Mouse (Mus musculus): ENCODE measurements around the gene Lmtk2. TPM values are rescaled to one million over a fixed set of nuclear protein-coding genes. Genes with fewer than 3 reads are reported as not detected.

Lmtk2 gene
- polyA plus RNA-seq, 1 experiment from 2014 or later: 5.9 TPM

DNA sequence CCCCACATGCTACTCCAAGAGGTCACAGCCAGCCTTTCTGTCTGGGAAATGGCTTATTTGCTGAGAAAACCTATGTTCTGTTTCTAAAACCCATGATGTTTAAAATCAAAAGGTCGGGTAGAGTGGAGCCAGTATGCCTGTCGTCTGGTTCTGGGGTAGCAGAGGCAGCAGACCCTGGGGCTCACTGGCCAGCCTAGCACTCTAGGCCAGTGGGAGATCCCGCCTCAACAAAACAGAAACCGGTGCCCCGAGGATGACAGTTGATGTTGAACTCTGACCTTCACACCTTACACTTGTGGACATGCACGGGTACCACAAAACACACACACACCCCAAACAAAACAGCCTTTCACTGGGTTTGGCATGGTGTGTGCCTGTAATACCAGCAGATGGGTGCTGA is 88.2 kb downstream of the Lmtk2 start:
- Histone ChIP-seq H3K27ac (no peak overlapping the region), H3K27me3 (ENCODE audit: low read depth, poor library complexity, severe bottlenecking) (peaks cover 7% of the 10 kb centered on the region; the same call in 1 of the 2 replicates), H3K36me3 (peaks cover 44% of the 10 kb centered on the region), H3K9me3 (replicated peaks) (no peaks in the 10 kb centered on the region), H3K4me1 (peaks cover 24% of the 10 kb centered on the region), H3K4me3 (no peak overlapping the region)
- 89% methylated on average over 6 of the region's 6 CpGs for WGBS
- no peak for DNase-seq (ENCODE audit: low spot score)

DNA sequence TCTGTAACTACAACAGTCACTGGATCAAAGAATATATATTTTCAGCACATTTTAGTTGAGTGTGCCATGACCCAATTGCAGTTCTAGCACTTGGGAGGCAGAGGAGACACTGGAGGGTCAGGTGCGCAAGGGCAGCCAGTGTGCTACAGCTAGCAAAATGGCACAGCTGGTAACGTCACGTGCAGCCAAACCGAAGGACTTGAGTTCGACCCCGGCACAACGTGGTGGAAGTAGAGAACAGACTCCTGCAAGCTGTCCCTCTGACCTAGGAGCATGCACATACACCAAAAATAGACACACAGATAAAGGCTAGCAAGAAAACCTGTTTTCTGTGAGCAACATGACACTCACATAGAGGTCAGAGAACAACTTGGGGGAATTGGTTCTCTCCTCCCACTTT is 89.1 kb downstream of the Lmtk2 start:
- peaks cover 7% of the 10 kb centered on the region; the same call in 1 of the 2 replicates for H3K27me3 ChIP-seq (ENCODE audit: low read depth, poor library complexity, severe bottlenecking)
- H3K4me1 ChIP-seq: peaks cover 24% of the 10 kb centered on the region
- H3K27ac ChIP-seq: no peak overlapping the region
- H3K9me3 ChIP-seq (replicated peaks): no peaks in the 10 kb centered on the region
- DNase-seq (ENCODE audit: low spot score): no peak
- H3K4me3 ChIP-seq: no peak overlapping the region
- H3K36me3 ChIP-seq: peaks cover 36% of the 10 kb centered on the region
- WGBS: 76% methylated on average over 7 of the region's 7 CpGs

DNA sequence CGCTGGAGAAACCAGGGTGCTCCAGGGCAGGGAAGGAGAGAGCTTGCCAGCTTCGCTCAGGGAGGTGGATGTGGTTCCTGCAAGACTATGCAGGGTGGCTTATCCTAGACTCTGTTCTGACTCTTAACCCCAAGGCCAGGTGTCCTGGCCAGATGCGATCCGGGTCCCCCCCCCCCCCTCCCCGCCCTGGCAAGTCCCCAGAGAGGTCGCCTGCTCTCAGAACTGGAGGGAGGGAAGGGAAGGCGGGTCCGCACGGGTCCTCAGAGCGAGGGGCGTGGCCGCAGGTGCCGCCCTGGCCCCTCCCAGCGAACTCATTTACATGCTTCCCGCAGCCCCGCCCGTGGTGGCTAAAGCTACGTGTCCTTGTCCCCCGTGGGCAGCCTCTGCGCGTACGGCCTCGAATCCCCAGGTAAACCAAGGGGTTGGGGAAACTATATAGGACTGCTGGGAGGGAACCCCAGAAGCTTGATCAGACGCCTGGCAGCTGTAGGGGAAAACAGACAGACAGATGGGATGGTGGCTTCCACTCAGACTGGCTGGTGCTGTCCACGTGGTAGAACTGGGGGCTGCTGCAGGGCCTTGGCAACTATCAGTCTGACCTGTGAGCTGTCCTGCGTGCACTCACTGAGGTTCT is 89.8 kb downstream of the Lmtk2 start, which contains the start of gene Bhlha15:
Bhlha15 (plus strand) TSS at position 337 of the 634 bp plus-strand sequence.
- Histone ChIP-seq H3K4me3 (peak within 1 kb of the TSS; percentile 44), H3K4me1 (peaks cover 24% of the 10 kb centered on the region), H3K27ac (peak within 1 kb of the TSS; percentile 50; the same call in 1 of the 2 replicates), H3K9me3 (replicated peaks) (no peaks in the 10 kb centered on the region), H3K27me3 (ENCODE audit: low read depth, poor library complexity, severe bottlenecking) (peaks cover 7% of the 10 kb centered on the region; the same call in 1 of the 2 replicates), H3K36me3 (peaks cover 29% of the 10 kb centered on the region)
- WGBS: 5% methylated on average over 26 of the region's 26 CpGs
- peak; percentile 66 for DNase-seq (ENCODE audit: low spot score)

DNA sequence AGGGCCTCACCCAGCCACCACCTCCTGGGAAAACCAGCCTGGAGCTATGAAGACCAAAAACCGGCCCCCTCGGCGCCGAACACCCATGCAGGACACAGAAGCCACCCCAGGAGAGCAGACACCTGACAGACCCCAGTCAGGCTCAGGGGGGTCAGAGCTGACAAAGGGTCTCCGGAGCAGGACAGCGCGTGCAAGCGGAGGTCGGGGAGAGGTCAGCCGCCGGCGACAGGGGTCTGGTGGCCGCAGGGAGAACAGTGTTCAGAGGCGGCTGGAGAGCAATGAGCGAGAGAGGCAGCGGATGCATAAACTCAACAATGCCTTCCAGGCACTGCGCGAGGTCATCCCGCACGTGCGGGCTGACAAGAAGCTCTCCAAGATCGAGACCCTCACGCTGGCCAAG is 90.8 kb downstream of the Lmtk2 start:
- peaks cover 24% of the 10 kb centered on the region for H3K4me1 ChIP-seq
- peaks cover 19% of the 10 kb centered on the region for H3K36me3 ChIP-seq
- no peak overlapping the region; the same call in 1 of the 2 replicates for H3K27ac ChIP-seq
- 59% methylated on average over 23 of the region's 23 CpGs for WGBS
- no peaks in the 10 kb centered on the region for H3K9me3 ChIP-seq (replicated peaks)
- peaks cover 7% of the 10 kb centered on the region; the same call in 1 of the 2 replicates for H3K27me3 ChIP-seq (ENCODE audit: low read depth, poor library complexity, severe bottlenecking)
- no peak overlapping the region for H3K4me3 ChIP-seq
- peak; percentile 54 for DNase-seq (ENCODE audit: low spot score)

DNA sequence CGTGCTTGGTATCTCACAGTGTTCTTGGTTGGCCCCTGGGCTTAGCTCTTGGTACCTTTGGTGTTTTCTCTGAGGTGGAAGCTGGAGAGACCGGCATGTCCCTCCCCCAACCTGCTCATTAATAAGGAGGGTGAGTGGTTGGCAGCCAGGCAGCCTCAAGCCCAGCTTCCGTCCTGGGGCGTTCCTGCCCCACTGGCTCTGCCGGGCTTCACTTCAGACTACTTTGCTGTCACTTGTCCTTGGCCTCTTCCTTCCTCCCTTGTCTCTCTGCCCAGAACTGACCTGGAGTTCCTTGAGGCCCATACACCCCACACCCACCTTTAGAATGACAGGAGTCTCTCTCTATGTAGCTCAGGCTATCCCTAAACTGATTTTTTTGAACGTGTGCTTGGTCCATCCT is 92.4 kb downstream of the Lmtk2 start:
- WGBS: 86% methylated on average over 6 of the region's 6 CpGs
- no peak for DNase-seq (ENCODE audit: low spot score)

DNA sequence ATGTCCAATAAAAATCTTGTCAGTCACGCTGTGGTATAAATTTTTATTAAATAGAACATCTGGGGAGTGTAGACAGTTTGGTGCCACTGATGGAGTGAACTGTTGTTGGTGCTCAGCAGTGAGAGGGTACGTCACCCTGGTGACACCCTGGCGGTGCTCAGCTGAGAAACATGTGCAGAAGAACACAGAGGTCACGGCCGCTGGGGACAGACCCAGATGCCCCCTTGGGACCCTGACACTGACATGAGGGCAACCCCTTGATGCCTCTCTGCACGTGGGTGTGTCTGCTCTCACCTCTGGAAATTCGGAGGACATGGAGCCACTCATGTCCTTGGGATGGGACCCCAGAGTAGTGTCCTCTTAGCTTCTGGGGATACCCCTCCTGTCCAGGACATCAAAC is 94.2 kb downstream of the Lmtk2 start:
- WGBS: 84% methylated on average over 7 of the region's 7 CpGs
- Histone ChIP-seq H3K27me3 (ENCODE audit: low read depth, poor library complexity, severe bottlenecking) (peaks cover 7% of the 10 kb centered on the region; the same call in 1 of the 2 replicates), H3K4me3 (no peak overlapping the region), H3K36me3 (peaks cover 10% of the 10 kb centered on the region; the same call in 1 of the 2 replicates), H3K9me3 (replicated peaks) (no peaks in the 10 kb centered on the region), H3K4me1 (peaks cover 21% of the 10 kb centered on the region), H3K27ac (no peak overlapping the region)
- no peak for DNase-seq (ENCODE audit: low spot score)

More for the DNA sequence above, 92.4 kb downstream of the Lmtk2 start:
- Histone ChIP-seq H3K27me3 (ENCODE audit: low read depth, poor library complexity, severe bottlenecking) (peaks cover 7% of the 10 kb centered on the region; the same call in 1 of the 2 replicates), H3K4me3 (no peak overlapping the region), H3K9me3 (replicated peaks) (no peaks in the 10 kb centered on the region), H3K4me1 (peaks cover 24% of the 10 kb centered on the region), H3K27ac (no peak overlapping the region), H3K36me3 (peaks cover 9% of the 10 kb centered on the region; the same call in 1 of the 2 replicates)

DNA sequence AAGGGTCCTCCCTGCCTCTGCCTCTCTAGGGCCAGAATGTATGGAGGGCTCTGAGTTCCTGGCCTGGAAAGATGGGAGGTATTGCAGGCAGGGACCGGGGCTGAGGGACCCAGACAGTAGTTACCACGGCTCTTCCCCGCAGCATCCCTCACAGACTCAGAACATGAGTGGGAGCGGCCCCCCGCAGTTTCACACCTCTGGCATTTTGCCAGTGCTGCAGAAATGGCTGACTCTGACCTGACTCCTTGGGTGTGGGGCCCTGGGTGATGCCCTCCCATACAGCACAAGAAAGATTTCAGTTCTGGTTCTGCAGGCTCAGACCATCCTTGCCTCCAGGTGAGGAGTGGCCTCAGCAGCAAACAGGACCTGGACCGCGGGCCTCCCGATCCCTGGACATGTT is 95.3 kb downstream of the Lmtk2 start:
- DNase-seq (ENCODE audit: low spot score): no peak
- no peak overlapping the region for H3K4me3 ChIP-seq
- H3K27ac ChIP-seq: no peak overlapping the region
- H3K27me3 ChIP-seq (ENCODE audit: low read depth, poor library complexity, severe bottlenecking): peaks cover 7% of the 10 kb centered on the region; the same call in 1 of the 2 replicates
- H3K36me3 ChIP-seq: peaks cover 20% of the 10 kb centered on the region
- H3K9me3 ChIP-seq (replicated peaks): no peaks in the 10 kb centered on the region
- 86% methylated on average over 8 of the region's 8 CpGs for WGBS
- H3K4me1 ChIP-seq: peaks cover 10% of the 10 kb centered on the region

DNA sequence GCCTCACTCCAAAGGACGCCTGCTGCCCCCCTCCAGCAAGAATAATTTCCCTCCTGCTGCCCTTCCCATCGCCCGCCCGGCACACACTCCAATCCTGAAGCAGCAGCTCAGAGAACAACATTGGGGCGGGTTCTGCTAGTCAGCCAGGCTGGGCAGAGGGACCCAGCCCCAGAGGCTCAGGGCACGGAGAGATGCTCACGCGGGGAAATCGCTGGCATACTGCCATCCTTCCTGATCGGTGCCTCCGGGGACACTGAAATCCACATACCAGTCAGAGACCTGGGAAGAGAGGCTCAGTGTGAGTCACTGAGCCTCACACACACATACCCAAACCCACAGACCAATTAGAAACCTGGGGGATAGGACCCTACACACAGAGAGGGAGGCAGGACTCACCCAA is 100.4 kb downstream of the Lmtk2 start:
- Histone ChIP-seq H3K9me3 (replicated peaks) (no peaks in the 10 kb centered on the region; the same call in 1 of the 2 replicates), H3K27me3 (ENCODE audit: low read depth, poor library complexity, severe bottlenecking) (no peaks in the 10 kb centered on the region), H3K27ac (no peak overlapping the region), H3K4me1 (no peaks in the 10 kb centered on the region), H3K4me3 (no peak overlapping the region), H3K36me3 (peaks cover 52% of the 10 kb centered on the region)
- no peak for DNase-seq (ENCODE audit: low spot score)
- WGBS: 94% methylated on average over 11 of the region's 11 CpGs

DNA sequence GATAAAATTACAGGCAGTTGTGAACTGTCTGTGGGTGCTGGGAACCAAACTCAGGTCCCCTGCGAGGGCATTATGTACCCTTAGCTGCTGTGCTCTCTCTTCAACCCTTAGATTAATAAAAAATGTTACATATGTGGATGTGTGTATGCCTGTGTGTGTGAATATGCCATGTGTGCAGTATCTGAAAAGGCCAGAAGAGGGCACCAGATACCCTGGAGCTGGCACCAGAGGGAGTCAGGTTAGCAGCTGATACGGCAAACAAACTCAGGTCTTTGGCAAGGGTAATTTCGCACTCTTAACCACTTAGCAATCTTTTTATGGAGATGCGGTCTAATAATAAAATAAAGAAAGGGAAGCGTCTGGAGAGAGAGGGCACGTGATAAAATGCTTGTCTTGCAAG is 102.2 kb downstream of the Lmtk2 start:
- no peak overlapping the region for H3K27ac ChIP-seq
- no peak for DNase-seq (ENCODE audit: low spot score)
- H3K27me3 ChIP-seq (ENCODE audit: low read depth, poor library complexity, severe bottlenecking): no peaks in the 10 kb centered on the region
- no peaks in the 10 kb centered on the region; the same call in 1 of the 2 replicates for H3K9me3 ChIP-seq (replicated peaks)
- WGBS: 96% methylated on average over 6 of the region's 6 CpGs
- no peak overlapping the region for H3K4me3 ChIP-seq
- no peaks in the 10 kb centered on the region for H3K4me1 ChIP-seq
- peaks cover 63% of the 10 kb centered on the region for H3K36me3 ChIP-seq

DNA sequence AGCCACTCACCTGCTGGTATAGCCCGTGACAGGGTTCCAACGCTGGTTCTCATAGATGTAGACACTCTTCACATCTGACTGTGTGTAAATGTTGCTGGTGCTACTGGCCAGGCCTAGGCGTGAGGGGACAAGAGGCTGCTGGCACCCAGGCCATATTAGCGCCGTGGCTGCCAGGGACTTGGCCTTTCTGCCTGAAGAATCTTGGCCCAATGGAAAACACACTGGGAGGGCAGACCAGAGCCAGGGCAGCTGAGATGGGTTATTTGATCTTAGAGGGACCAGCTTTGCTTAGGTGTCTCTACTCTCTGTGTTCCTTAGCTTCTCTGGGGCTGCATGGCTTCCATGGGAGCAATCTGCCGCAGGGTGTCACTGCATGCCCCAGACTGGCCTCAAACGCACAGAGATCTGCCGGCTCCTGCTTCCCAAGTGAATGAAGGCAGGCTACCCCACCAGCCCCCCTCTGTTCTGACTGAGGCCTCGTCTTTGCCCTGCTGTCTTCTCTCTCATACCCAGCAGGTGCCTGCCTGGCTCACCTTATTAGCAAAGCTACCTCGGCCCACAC is 103.2 kb downstream of the Lmtk2 start:
- no peak overlapping the region for H3K4me3 ChIP-seq
- no peak for DNase-seq (ENCODE audit: low spot score)
- no peak overlapping the region for H3K27ac ChIP-seq
- H3K27me3 ChIP-seq (ENCODE audit: low read depth, poor library complexity, severe bottlenecking): no peaks in the 10 kb centered on the region
- H3K36me3 ChIP-seq: peaks cover 66% of the 10 kb centered on the region
- no peaks in the 10 kb centered on the region for H3K4me1 ChIP-seq
- no peaks in the 10 kb centered on the region; the same call in 1 of the 2 replicates for H3K9me3 ChIP-seq (replicated peaks)
- WGBS: 90% methylated on average over 10 of the region's 10 CpGs

DNA sequence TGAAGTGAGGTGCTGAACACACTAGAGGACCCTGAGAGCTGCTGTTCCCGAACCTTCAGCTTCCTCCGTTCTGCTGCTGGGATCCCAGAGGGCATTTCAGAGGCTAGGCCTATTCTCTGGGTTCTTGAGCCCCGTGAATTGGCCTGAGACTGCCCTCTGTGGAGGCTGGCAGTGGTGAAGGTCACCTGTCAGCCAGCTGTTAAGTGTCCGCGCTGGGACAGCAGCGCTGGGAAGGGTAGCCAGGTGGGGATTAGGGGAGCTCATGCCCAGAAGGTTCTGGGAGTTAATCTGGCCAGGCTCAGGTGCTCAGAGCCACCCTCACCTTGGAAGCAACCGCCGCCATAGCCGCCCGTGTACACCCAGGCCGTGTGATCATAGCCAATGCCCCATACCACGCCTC is 104.1 kb downstream of the Lmtk2 start:
- Histone ChIP-seq H3K27ac (no peak overlapping the region), H3K4me3 (no peak overlapping the region), H3K27me3 (ENCODE audit: low read depth, poor library complexity, severe bottlenecking) (no peaks in the 10 kb centered on the region), H3K4me1 (no peaks in the 10 kb centered on the region), H3K36me3 (peaks cover 65% of the 10 kb centered on the region), H3K9me3 (replicated peaks) (no peaks in the 10 kb centered on the region; the same call in 1 of the 2 replicates)
- 95% methylated on average over 12 of the region's 12 CpGs for WGBS
- no peak for DNase-seq (ENCODE audit: low spot score)

DNA sequence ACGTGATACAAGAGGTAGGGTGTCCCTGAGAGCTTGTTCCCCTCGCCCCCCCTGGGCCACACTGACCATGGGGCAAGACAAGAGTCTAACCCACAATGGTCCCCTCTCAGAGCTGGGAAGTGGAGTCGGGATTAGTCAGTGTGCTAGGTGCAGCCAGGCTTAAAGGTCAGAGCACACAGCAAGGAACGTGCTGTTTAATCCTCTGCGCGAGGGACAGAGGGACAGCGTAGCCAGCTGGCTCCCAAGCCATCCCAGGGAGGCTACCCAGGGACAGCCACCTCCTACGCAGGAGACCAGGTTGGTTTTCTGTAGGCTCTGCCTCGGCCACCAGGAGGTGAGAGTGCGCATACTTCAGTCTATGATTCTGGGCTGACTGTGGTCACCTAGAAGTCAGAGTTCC is 104.7 kb downstream of the Lmtk2 start:
- peaks cover 68% of the 10 kb centered on the region for H3K36me3 ChIP-seq

DNA sequence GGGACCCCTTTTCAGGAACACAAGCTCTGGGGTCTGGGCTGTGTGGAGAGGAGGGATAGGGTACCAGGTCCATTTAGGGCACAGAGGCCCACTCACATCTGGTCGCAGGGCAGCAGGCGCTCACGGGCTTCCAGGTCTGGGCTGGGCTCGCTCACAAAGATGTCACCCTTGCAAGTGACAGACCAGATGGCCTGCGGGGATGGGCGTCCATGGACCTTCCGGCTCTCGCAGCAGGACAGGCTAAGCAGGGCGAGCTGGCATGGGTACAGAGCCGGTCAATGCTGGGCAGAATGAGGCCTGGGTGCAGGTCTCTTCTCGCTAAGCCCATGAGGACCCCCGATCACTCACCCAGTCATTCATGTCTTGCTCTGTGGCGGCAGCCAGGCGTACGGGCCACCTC is 105.8 kb downstream of the Lmtk2 start:
- no peaks in the 10 kb centered on the region for H3K27me3 ChIP-seq (ENCODE audit: low read depth, poor library complexity, severe bottlenecking)
- 97% methylated on average over 15 of the region's 15 CpGs for WGBS
- H3K9me3 ChIP-seq (replicated peaks): no peaks in the 10 kb centered on the region; the same call in 1 of the 2 replicates
- H3K27ac ChIP-seq: no peak overlapping the region
- no peak for DNase-seq (ENCODE audit: low spot score)
- H3K4me1 ChIP-seq: no peaks in the 10 kb centered on the region
- no peak overlapping the region for H3K4me3 ChIP-seq
- peaks cover 69% of the 10 kb centered on the region for H3K36me3 ChIP-seq

More for the DNA sequence above, 104.7 kb downstream of the Lmtk2 start:
- no peaks in the 10 kb centered on the region for H3K4me1 ChIP-seq
- WGBS: 84% methylated on average over 10 of the region's 10 CpGs
- no peaks in the 10 kb centered on the region; the same call in 1 of the 2 replicates for H3K9me3 ChIP-seq (replicated peaks)
- H3K27me3 ChIP-seq (ENCODE audit: low read depth, poor library complexity, severe bottlenecking): no peaks in the 10 kb centered on the region
- no peak overlapping the region for H3K4me3 ChIP-seq
- H3K27ac ChIP-seq: no peak overlapping the region
- no peak for DNase-seq (ENCODE audit: low spot score)
